Mouse (Mus musculus): ENCODE measurements at regions not wholly inside any gene's neighbourhood (a gene's known extent, or its start where the extent isn't known, plus 50 kb on each side); places are given as distances from the start of the nearest gene placed in this dataset.

GRCm38 (mm10) chr1:73721486-73722225, 402.6 kb downstream of the Tns1 start:
- Histone ChIP-seq H3K4me3 (no peak overlapping the region), H3K36me3 (no peaks in the 10 kb centered on the region), H3K27ac (no peak overlapping the region), H3K9me3 (replicated peaks) (no peaks in the 10 kb centered on the region), H3K4me1 (no peaks in the 10 kb centered on the region), H3K27me3 (replicated peaks) (no peaks in the 10 kb centered on the region), H3K4me2 (no peak overlapping the region), H3K9ac (no peak overlapping the region)
- WGBS (ENCODE audit: insufficient replicate concordance): 67% methylated on average over 6 of the region's 6 CpGs
- no peak for ATAC-seq

- Histone ChIP-seq H3K9ac (no peak overlapping the region), H3K36me3 (no peaks in the 10 kb centered on the region), H3K4me1 (no peaks in the 10 kb centered on the region), H3K4me2 (no peak overlapping the region), H3K27me3 (replicated peaks) (no peaks in the 10 kb centered on the region), H3K27ac (no peak overlapping the region), H3K4me3 (no peak overlapping the region), H3K9me3 (replicated peaks) (no peaks in the 10 kb centered on the region)
- WGBS (ENCODE audit: insufficient replicate concordance): 51% methylated on average over 5 of the region's 5 CpGs
- no peak for ATAC-seq
Observed at GRCm38 (mm10) chr1:73718421-73718820, 405.8 kb downstream of the Tns1 start.

- H3K9me3 ChIP-seq (replicated peaks): no peaks in the 10 kb centered on the region
- no peaks in the 10 kb centered on the region for H3K27me3 ChIP-seq (replicated peaks)
- H3K36me3 ChIP-seq: no peaks in the 10 kb centered on the region
- no peak overlapping the region for H3K9ac ChIP-seq
- H3K4me2 ChIP-seq: no peak overlapping the region
- H3K4me3 ChIP-seq: no peak overlapping the region
- H3K4me1 ChIP-seq: no peaks in the 10 kb centered on the region
- WGBS (ENCODE audit: insufficient replicate concordance): 45% methylated on average over 7 of the region's 7 CpGs
- H3K27ac ChIP-seq: no peak overlapping the region
- no peak for ATAC-seq
Observed at GRCm38 (mm10) chr1:73717401-73717800, 406.8 kb downstream of the Tns1 start.

GRCm38 (mm10) chr1:73716901-73717300, 407.3 kb downstream of the Tns1 start:
- Histone ChIP-seq H3K4me2 (no peak overlapping the region), H3K27me3 (replicated peaks) (no peaks in the 10 kb centered on the region), H3K4me3 (no peak overlapping the region), H3K4me1 (no peaks in the 10 kb centered on the region), H3K9ac (no peak overlapping the region), H3K36me3 (no peaks in the 10 kb centered on the region), H3K27ac (no peak overlapping the region), H3K9me3 (replicated peaks) (no peaks in the 10 kb centered on the region)
- ATAC-seq: no peak

GRCm38 (mm10) chr1:73715571-73715970, 408.7 kb downstream of the Tns1 start:
- no peaks in the 10 kb centered on the region for H3K4me1 ChIP-seq
- WGBS (ENCODE audit: insufficient replicate concordance): 38% methylated on average over 2 of the region's 2 CpGs
- H3K27me3 ChIP-seq (replicated peaks): no peaks in the 10 kb centered on the region
- no peaks in the 10 kb centered on the region for H3K9me3 ChIP-seq (replicated peaks)
- H3K36me3 ChIP-seq: no peaks in the 10 kb centered on the region
- H3K4me3 ChIP-seq: no peak overlapping the region
- no peak for ATAC-seq
- H3K9ac ChIP-seq: no peak overlapping the region
- no peak overlapping the region for H3K27ac ChIP-seq
- no peak overlapping the region for H3K4me2 ChIP-seq

- peaks cover 4% of the 10 kb centered on the region; the same call in 1 of the 2 replicates for H3K4me1 ChIP-seq
- H3K9me3 ChIP-seq (replicated peaks): no peaks in the 10 kb centered on the region
- no peaks in the 10 kb centered on the region for H3K36me3 ChIP-seq
- ATAC-seq: no peak
- no peak overlapping the region for H3K4me2 ChIP-seq
- no peak overlapping the region for H3K27ac ChIP-seq
- H3K9ac ChIP-seq: no peak overlapping the region
- no peaks in the 10 kb centered on the region for H3K27me3 ChIP-seq (replicated peaks)
- WGBS (ENCODE audit: insufficient replicate concordance): 40% methylated on average over 4 of the region's 4 CpGs
- no peak overlapping the region for H3K4me3 ChIP-seq
Observed at GRCm38 (mm10) chr1:73702428-73702842, 421.8 kb downstream of the Tns1 start.

- Histone ChIP-seq H3K27ac (no peak overlapping the region), H3K4me3 (no peak overlapping the region), H3K4me1 (no peaks in the 10 kb centered on the region), H3K4me2 (no peak overlapping the region), H3K36me3 (no peaks in the 10 kb centered on the region), H3K9ac (no peak overlapping the region), H3K9me3 (replicated peaks) (no peaks in the 10 kb centered on the region), H3K27me3 (replicated peaks) (no peaks in the 10 kb centered on the region)
- no peak for ATAC-seq
- WGBS (ENCODE audit: insufficient replicate concordance): 56% methylated on average over 2 of the region's 2 CpGs
Observed at GRCm38 (mm10) chr1:73693537-73693936, 430.7 kb downstream of the Tns1 start.

GRCm38 (mm10) chr1:73685734-73686133, 438.5 kb downstream of the Tns1 start:
- no peaks in the 10 kb centered on the region for H3K36me3 ChIP-seq
- no peak overlapping the region for H3K27ac ChIP-seq
- WGBS (ENCODE audit: insufficient replicate concordance): 66% methylated on average over 4 of the region's 4 CpGs
- ATAC-seq: no peak
- H3K4me3 ChIP-seq: no peak overlapping the region
- no peaks in the 10 kb centered on the region for H3K27me3 ChIP-seq (replicated peaks)
- H3K4me2 ChIP-seq: no peak overlapping the region
- H3K9ac ChIP-seq: no peak overlapping the region
- H3K9me3 ChIP-seq (replicated peaks): no peaks in the 10 kb centered on the region
- H3K4me1 ChIP-seq: no peaks in the 10 kb centered on the region

- no peak overlapping the region for H3K9ac ChIP-seq
- H3K27me3 ChIP-seq (replicated peaks): no peaks in the 10 kb centered on the region
- H3K9me3 ChIP-seq (replicated peaks): no peaks in the 10 kb centered on the region
- H3K36me3 ChIP-seq: no peaks in the 10 kb centered on the region
- no peak for ATAC-seq
- no peaks in the 10 kb centered on the region for H3K4me1 ChIP-seq
- no peak overlapping the region for H3K4me3 ChIP-seq
- H3K4me2 ChIP-seq: no peak overlapping the region
- WGBS (ENCODE audit: insufficient replicate concordance): 65% methylated on average over 4 of the region's 4 CpGs
- H3K27ac ChIP-seq: no peak overlapping the region
Observed at GRCm38 (mm10) chr1:73685066-73685465, 439.2 kb downstream of the Tns1 start.

GRCm38 (mm10) chr1:73684166-73684565, 440.1 kb downstream of the Tns1 start:
- no peaks in the 10 kb centered on the region for H3K4me1 ChIP-seq
- no peak overlapping the region for H3K27ac ChIP-seq
- WGBS (ENCODE audit: insufficient replicate concordance): 62% methylated on average over 5 of the region's 5 CpGs
- H3K9me3 ChIP-seq (replicated peaks): no peaks in the 10 kb centered on the region
- H3K4me3 ChIP-seq: no peak overlapping the region
- no peak overlapping the region for H3K4me2 ChIP-seq
- no peak overlapping the region for H3K9ac ChIP-seq
- H3K36me3 ChIP-seq: no peaks in the 10 kb centered on the region
- ATAC-seq: no peak
- no peaks in the 10 kb centered on the region for H3K27me3 ChIP-seq (replicated peaks)

- Histone ChIP-seq H3K4me3 (no peak overlapping the region), H3K4me1 (no peaks in the 10 kb centered on the region), H3K27ac (no peak overlapping the region), H3K4me2 (no peak overlapping the region), H3K9ac (no peak overlapping the region), H3K36me3 (no peaks in the 10 kb centered on the region), H3K27me3 (replicated peaks) (no peaks in the 10 kb centered on the region), H3K9me3 (replicated peaks) (no peaks in the 10 kb centered on the region)
- no peak for ATAC-seq
- WGBS (ENCODE audit: insufficient replicate concordance): 48% methylated on average over 4 of the region's 4 CpGs
Observed at GRCm38 (mm10) chr1:73683132-73683888, 440.9 kb downstream of the Tns1 start.

GRCm38 (mm10) chr1:73681697-73682096, 442.6 kb downstream of the Tns1 start:
- 50% methylated on average over 1 of the region's 1 CpGs for WGBS (ENCODE audit: insufficient replicate concordance)
- H3K9me3 ChIP-seq (replicated peaks): no peaks in the 10 kb centered on the region
- H3K36me3 ChIP-seq: no peaks in the 10 kb centered on the region
- H3K4me3 ChIP-seq: no peak overlapping the region
- no peak overlapping the region for H3K27ac ChIP-seq
- H3K27me3 ChIP-seq (replicated peaks): no peaks in the 10 kb centered on the region
- H3K4me2 ChIP-seq: no peak overlapping the region
- H3K4me1 ChIP-seq: no peaks in the 10 kb centered on the region
- no peak overlapping the region for H3K9ac ChIP-seq
- ATAC-seq: no peak
